Mouse (Mus musculus) urinary bladder, adult 2 months (tissue): ENCODE measurements around the gene Prps1l1. TPM values are rescaled to one million over a fixed set of nuclear protein-coding genes. Genes with fewer than 3 reads are reported as not detected.

Experiments
- DNase-seq: peaks from one replicate; pipeline ENCODE4 v3.0.0; 2022; ENCODE audit warnings: low spot score
- polyA plus RNA-seq: library from polyadenylated mRNA; depleted of rRNA; stranded (reverse); fragments of >200 nt; gene quantifications from 2 replicates; pipeline ENCODE4 v1.2.3, GENCODE M21; 2012; rRNA removed

The Prps1l1 gene
- not detected in 2 replicates for polyA plus RNA-seq

DNA sequence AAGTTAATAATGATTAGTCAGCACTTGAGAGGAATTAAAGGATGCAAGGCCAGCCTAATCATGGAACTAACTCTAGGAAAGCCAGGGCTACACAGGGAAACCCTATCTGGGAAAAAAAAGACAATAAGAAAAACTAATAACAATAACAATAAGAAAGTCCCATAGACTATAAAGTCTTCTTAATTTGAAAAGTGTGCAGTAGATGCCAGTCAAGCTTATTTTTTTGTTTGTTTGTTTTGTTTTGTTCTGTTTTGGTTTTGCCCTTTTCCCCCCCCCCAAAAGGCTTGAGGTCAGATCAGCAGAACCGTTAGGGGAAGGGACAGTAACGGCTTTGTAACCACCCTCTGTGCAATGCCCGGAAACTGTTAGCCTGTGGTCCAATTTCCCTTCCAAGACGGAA lies at the start of gene Prps1l1:
Prps1l1 (plus strand) TSS at position 301 of the 400 bp plus-strand sequence.
- DNase-seq, result no peak

DNA sequence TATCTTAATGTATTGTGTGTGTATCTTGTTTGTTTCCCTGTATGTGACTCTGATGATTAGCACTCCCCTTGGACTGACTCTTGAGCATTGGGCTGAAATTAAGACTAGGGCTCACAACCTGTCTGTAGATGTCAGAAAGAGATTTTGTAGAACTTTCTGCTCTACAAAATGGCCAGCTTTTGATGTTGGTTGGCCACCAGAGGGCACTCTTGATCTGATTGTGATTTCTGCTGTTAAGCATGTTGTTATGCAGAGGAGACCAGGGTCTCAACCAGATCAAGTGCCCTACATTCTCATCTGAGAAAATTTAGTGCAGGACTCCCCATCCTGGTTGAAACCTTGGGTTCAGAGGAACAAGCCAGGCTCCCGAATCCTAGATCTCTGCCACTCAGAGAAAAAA lies 46.6 kb upstream of the Prps1l1 start:
- no peak for DNase-seq

DNA sequence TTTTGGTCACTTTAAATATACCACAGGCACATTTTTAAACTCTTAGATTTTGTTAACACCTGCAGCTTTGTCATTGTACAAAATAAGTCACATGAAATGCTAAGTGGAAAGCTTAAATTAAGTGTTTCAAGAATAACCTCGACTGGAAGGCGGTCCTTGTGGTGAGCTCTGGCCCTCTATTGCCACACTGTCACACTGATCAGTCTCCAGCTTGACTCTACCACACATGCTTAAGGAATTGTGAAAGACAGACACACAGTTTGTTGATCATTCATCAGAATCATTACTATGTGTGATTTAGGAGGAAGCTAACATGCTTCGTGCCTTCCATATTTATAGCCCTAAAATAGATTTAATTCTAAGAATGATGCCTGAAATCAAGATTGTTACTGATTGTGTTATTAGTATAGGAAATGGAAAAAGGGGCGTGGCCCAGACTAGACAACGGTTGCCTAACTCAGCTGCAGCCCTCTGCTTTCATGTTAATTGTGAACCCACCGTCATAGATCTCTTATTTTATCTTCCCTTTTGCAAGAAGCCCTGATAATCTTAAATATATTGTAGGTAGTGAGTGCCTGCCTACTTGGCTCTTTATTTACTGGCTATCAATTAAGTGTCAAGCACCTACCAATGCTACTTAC lies 35.4 kb upstream of the Prps1l1 start:
- DNase-seq, result no peak

DNA sequence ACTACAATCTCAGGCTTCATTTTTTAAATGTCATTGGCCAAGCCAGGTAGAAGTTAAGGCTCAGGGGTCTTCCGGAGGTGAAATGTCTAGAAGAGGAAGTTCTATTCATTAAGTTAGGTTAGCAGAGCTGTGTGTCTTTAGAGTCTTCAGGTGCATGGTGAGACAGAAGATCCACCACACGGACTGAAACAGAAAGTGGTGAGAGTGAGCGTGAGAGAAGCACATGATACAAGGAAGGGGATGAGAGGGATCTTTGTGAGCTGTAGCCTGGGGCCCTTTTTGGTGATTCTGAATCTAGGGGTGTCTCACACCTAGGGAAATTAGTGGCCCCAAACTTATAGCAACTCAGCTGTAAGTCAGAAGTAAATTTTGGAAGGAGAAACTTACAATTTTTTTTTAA lies 8.6 kb upstream of the Prps1l1 start:
- DNase-seq, result no peak

DNA sequence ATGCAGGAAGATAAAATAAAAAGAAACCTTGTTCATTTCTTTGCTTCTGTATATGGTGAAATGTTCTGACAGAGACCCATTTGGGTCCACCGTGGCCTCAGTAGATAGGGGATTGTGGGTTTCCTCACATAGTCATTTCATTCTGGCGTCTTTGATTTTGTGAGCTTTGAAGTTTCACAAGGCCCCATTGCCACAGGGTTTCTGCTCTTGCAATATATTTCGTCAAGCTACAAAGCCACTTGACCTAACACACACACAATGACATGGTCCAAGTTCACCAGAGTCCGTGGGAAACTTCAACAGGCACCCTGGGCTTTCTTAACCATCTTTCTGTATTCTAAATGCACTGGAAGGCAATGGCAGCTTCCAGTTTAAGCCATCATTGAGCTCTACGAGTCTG lies 1.3 kb downstream of the Prps1l1 start:
- DNase-seq, result no peak

DNA sequence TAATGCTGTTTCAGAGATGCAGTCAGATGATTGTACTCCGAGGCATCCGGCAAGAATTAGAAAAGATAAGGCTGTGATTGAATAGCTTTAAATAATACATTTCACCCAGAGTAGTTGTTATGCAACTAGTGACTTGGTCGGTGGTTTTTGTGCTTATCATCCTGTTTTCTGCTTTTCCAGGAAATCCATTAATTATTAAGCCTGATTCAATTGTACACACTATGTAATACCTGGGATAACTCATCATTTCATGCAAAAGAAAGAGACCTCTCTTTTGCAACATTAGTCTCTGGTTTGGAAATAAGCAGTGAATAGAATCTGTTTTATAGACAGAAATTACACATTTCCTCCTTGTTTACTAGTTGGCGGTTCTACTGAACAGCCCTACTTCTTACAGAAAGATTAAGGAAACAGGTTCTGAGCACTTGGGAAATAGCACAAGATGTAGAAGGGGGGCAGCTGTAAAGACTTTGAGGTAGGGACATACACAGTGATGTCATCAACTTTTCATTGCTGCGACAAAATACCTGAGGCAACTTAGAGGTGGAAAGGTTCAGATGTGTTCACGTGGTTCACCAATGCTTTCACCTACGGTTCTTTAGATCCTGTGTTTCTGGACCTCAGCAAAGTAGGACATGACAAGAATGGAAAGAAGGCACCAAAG lies 5.1 kb downstream of the Prps1l1 start:
- no peak for DNase-seq

DNA sequence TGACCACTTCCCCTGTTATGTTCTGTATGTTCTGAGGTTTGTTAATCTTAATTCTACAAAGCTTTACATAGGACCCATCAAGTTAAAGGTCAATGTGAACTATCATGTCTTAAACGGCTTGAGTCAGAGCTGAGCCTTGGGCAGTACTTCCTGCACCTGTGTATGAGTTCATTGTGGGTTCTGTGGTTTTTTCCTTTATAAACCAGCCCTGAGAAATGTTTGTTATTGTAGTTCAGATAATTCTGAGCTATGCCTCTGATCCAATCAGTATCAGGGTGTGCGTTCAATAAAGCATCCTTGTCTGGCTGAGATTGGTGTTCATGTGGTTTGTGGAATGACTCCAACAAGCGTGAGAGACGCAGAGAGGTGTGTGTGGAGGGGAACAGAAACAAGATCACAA lies 5.8 kb downstream of the Prps1l1 start:
- no peak for DNase-seq

DNA sequence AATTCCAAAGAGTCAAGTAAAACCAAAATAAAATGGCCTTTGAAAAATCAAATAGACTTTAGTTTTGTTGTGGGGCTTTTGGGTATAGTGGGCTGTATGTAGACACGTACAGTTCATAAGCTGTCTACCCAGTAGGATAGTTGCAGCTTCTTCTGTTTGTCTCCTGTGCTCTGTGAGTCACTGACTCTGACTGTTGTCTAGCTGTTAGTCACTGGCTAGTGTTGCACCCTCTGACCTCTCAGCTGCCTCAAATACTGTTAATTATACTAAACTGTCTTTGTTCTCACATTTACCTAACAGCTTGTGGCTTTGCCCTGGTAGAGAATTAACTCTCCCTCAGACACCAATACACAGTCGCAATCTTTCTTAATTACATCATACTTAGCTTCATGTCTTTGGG lies 7.3 kb downstream of the Prps1l1 start:
- DNase-seq, result no peak

DNA sequence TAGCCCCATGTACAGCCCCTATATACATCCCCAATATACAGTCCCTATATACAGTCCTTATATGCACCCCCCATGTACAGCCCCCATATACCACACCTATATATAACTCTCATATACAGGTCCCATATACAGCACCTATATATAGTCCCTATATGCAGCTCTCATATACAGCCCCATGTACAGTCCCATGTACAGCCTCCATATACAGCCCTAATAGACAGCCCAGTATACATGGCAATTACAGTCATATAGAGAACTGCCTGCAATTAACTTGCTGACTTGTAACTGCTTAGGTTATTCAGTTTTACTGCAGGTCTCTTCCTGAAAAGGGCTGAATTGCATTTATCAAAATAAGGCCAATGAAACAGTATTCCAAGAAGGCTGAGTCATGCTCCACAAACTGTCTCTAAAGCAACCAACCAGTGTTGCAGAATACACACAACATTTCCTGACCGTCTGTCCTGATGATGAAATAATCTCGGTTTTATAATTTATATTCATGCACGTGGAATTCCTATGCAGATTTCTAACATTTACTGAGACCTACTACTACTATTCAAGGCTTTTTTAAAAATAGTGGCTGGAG lies 13.1 kb downstream of the Prps1l1 start:
- no peak for DNase-seq

DNA sequence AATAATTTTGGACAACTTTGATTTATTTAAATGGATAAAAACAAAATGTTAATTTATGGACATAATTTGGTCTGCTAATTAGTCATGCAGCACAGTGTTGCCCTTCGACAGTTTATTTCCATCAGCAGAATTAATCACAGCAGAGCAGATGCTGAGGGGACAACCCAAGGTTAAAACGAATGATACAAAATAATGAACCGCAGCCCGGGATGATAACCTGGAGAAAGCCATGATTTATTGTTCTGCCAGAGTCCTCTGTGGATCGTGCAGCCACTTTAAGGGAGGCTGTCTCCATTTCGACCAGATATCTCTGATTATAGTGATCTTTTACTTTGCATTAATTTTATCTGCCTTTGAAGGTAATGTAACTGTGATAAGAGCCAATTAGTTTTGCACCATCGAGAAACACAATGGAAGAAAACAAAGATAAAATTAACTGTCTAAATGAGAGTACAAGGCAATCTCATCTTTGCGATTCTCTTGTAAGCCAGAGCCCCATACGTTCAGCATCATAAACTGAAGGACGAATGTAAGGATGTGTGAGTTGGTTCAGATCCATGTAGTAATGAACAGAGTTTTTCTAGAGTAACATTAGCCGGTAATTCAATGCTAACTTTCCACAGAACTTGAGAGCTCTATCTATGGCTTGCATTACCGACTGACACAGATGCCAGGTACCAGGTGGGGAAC lies 14.4 kb downstream of the Prps1l1 start:
- no peak for DNase-seq

DNA sequence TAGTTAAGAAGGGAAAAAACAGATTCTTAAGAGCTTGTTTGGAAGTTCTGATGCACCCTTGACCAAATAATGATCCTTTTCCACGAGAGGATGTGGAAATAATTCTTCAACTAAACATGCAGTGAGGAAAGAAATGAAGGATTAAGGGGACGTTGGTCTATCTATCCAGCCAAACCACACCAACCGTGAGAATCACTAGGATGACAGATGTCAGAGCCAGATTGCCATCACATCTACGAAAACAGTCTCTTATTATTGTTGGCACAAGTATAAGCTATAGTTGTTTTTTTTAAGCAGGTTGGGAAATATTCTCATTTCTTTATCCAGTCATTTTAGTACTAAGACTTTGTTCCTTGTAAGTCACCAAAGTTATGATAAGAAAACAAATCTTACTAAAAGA lies 15.8 kb downstream of the Prps1l1 start:
- no peak for DNase-seq

DNA sequence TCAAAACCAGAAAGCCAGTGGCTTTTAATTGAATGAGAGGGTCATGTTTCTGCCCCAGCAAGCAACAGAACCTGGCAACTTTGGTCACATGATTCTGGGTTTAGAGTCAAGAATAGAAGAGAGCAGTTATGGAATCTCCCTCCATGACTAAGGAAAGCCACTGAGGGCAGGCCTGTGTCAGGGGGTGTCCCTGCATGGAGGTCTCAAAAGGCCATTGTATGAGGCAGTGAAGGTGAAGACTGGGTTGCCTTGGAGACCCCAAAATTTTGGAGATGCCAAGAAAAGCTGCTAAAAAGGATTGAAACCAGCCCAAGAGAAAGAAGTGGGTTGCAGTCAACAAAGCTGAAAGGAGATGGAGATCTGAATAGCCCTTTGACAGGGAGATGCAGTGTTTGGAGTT lies 21.2 kb downstream of the Prps1l1 start:
- DNase-seq, result no peak

DNA sequence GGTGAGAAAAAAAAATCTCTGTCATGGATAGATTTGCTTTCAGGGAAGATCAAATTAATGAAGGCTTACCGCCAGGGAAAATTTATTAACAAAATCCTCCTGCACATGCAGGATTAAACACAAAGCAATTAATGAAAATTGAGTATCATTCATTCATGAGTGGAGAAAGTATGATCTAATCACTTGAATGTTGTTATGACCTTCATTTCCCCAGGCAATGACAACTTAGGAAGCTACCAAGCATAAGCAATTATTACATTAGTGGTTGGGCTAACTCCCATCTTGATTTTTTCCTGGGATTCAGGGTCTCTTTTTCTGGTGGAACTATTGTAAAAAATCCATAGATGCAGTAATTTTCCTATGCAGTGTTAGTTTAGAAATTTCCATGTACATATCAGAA lies 23.3 kb downstream of the Prps1l1 start:
- no peak for DNase-seq

DNA sequence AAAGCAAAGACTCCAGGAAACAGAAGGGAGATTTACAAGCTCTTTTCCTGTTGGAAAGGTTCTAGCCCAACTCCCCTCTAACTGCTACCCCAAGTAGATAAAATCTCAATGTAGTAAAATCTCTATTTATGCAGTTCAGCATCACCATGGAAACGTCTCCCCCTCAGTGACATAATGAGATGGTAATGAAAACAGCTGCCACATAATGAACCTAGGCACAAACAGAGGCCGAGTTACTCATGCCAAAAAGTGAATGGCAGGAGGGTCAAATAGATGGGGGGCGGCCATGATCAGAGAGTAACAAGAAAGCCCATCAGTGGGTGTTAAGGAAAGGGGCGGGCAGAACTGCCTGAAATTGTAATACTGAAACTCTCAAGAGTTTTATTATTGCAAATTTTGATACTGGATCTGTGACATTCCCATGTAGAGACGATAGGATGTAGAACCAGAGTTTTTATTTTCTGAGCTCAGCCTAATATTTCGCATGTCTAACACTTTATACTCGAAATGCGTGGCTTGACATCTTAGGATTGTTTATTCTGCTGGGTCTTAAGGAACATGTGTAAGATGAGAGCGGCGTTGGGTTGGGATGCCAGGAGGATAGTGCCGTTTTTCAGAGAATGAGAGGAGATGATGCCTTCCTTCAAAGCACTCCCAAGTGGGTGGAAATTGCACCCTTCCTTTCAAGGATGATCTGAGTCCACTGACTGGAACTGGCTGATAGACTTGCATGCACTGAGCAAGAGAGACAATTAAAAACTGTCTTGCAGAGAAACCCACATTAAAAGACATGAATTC lies 24.0 kb downstream of the Prps1l1 start:
- DNase-seq, result no peak

DNA sequence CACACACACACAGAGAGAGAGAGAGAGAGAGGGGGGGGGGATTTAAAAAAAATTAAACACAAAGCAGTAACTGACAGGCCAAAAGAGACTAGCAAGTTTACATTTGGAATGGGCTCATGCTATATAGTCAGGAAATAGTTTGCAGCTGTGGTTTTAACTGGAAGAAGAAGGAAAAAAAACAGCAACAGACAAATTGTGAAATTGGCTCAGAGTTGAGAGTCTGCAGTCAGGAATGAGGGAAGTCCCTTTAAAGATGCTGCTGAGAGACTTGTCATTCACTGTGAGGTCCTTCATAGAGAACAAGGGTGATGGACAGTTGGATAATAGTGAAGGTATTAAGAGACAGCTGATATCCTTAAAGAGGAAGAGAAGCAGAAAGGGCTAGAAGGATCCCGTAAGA lies 26.9 kb downstream of the Prps1l1 start:
- DNase-seq, result no peak

DNA sequence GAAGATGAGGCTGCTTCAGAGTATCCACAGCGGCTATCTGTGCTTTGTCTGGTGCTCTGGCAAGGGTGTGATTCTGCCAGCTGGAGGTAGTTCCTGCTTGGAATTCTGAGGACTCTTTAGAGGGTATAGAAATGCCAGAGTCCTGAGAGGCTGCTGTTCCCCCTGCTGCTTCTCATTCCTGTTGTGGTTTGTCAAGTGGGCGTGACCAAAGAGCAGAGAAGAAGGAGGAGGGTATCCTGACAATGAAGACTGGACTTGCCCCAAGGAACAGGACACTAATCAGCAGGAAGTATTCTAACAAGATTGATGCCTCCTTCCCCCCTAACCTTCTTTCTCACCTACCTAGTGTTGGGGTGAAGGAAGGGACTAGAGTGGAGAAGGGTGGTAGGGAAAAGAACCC lies 29.4 kb downstream of the Prps1l1 start:
- DNase-seq, result no peak

DNA sequence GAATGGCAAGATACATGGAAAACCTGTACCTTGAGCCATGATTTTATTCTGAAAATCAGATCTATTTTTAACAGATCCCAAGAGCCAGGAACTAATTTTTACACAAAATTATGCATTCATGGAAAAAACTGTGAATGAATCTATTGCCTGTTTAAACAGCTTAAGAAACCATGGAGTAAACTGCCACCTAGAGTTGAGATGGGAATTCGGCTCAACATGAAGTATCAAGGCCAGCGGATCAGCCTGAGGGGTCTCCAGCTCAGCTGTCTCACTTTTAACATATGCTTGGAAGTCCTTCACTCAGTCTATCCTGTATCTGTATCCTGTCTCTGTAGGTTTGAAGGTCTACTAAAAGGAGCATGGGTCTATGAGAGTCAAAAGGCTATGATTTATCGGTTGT lies 31.5 kb downstream of the Prps1l1 start:
- no peak for DNase-seq

DNA sequence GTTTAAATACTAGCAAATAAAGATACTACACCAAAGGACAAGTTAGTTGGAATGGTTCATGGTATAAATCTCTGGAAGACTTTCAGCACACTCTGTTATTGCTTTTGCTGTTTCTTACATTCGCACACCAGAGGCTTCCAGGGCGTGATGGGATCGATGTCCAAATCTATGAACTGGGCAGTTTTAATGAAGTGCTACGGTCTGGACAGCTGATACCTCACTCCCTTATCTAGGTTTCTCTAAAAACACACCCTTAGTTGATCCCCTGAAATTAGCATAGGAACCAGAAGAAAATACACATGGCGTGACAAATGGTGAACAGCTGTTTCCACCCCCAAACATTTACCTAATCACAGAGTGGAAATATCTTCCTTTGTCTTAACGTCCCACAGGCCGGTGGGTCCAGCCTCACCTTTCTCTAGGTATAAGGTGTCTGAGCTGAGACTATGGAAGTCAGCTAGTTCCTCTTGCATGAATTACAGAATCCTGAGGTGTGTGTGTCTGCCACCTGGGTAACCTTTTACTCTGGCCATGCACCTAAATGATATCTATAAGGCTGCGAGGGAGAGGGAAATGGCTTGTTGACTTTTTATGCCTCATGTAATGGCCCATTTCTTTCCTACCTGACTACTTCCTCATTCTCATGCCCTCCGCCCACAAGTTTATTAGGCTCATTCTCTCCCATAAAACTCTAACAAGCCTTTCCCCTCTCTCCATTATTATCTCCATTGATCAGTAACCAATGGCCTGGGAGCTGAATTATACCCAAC lies 32.1 kb downstream of the Prps1l1 start:
- no peak for DNase-seq

DNA sequence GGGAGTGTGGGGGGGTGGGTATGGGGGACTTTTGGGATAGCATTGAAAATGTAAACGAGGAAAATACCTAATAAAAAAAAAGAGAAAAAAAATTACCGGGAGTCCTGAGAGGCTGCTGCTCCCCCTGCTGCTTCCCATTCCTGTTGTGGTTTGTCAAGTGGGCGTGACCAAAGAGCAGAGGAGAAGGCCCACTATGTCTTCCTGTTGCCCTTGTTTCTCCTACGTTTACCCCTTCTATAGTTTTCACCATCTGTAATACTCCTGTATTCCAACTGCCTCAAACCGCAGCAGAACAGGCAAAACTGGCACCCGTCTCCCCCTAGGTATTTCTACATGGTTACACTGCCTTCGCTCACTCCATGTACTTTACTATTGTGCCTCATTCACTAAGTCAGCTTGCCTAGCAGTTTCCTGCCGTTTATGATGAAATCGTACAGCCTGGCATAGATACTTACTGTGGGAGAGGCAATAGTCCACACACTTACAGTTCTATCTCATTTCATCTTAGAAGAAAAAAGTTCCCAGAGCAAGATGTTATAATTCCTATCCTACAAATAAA lies 34.2 kb downstream of the Prps1l1 start:
- no peak for DNase-seq

DNA sequence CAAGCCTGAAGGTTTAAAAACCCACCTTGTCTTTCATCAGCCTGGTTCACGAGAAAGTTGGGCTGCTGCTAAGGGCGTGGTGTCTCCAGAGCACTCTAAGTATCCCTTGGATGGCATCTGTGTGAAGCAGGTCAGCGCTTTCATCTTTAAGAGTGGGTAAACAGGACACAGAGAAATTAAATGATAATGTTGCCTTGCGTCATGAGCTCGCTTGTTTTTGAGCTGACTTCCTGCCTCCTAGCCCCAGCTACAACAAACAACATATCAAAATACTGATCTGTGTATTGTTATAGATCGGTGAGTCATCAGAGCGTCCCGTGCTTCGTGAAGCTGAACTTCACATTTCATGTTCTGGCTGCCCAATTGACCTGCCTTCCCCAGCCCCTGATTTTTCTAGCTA lies 36.7 kb downstream of the Prps1l1 start:
- no peak for DNase-seq

DNA sequence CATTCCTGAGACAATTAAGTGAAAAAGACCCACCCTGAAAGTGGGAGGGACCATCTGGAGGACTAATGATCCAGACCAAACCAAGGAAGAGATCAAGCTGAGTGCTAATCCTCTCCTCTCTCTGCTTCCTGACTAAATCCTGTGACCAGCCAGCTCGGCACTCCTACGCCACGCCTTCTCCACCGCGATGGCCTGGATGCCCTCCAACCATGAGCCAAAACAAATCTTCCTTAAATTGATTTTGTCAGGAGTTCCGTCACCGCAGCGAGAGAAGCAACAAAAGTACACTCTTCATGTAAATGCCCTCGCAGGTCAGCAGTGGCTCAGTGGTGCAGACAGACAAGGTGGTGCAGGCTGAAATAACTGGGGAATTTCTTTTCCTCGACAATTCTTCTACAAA lies 37.5 kb downstream of the Prps1l1 start:
- no peak for DNase-seq
